Mouse (Mus musculus) c-Kit-positive CD71-negative TER-119-negative erythroid progenitor cells, embryonic 14.5 days (primary cell): Measurements from ENCODE around the gene Gm11042.

ENCODE experiments used
- DNase-seq: peaks from one replicate; pipeline ENCODE4 v3.0.0-alpha.2; 2013; ENCODE audit warnings: low read depth

Gm11042 gene

GRCm38 (mm10) chr12:74316344-74316973, at the start of gene Gm11042:
Gene Gm11042 (minus strand): TSS chr12:74316394.
- no peak for DNase-seq

GRCm38 (mm10) chr12:74364477-74364876, 48.3 kb upstream of the Gm11042 start:
- DNase-seq: no peak

GRCm38 (mm10) chr12:74363076-74363475, 46.9 kb upstream of the Gm11042 start:
- DNase-seq: no peak

GRCm38 (mm10) chr12:74362453-74362852, 46.3 kb upstream of the Gm11042 start:
- DNase-seq: no peak

GRCm38 (mm10) chr12:74359791-74360190, 43.6 kb upstream of the Gm11042 start:
- DNase-seq: no peak

GRCm38 (mm10) chr12:74357806-74358205, 41.6 kb upstream of the Gm11042 start:
- DNase-seq: no peak

GRCm38 (mm10) chr12:74342720-74343119, 26.5 kb upstream of the Gm11042 start:
- DNase-seq: no peak

GRCm38 (mm10) chr12:74340070-74340469, 23.9 kb upstream of the Gm11042 start:
- no peak for DNase-seq

GRCm38 (mm10) chr12:74333706-74334105, 17.5 kb upstream of the Gm11042 start:
- DNase-seq: no peak

GRCm38 (mm10) chr12:74333016-74333415, 16.8 kb upstream of the Gm11042 start:
- DNase-seq: peak; percentile 50

- no peak for DNase-seq
Observed at GRCm38 (mm10) chr12:74329759-74330158, 13.6 kb upstream of the Gm11042 start.

GRCm38 (mm10) chr12:74326644-74327043, 10.4 kb upstream of the Gm11042 start:
- no peak for DNase-seq

- DNase-seq: no peak
Observed at GRCm38 (mm10) chr12:74321981-74322380, 5.8 kb upstream of the Gm11042 start.

- DNase-seq: peak; percentile 37
Observed at GRCm38 (mm10) chr12:74320318-74320717, 4.1 kb upstream of the Gm11042 start.

GRCm38 (mm10) chr12:74316989-74317759, 980 bp upstream of the Gm11042 start:
- DNase-seq: peak; percentile 49

- no peak for DNase-seq
Observed at GRCm38 (mm10) chr12:74315221-74315620, 973 bp downstream of the Gm11042 start.

GRCm38 (mm10) chr12:74312611-74313010, 3.6 kb downstream of the Gm11042 start:
- DNase-seq: no peak

GRCm38 (mm10) chr12:74303418-74304294, 12.5 kb downstream of the Gm11042 start:
- DNase-seq: no peak

- DNase-seq: no peak
Observed at GRCm38 (mm10) chr12:74301559-74301958, 14.6 kb downstream of the Gm11042 start.

- no peak for DNase-seq
Observed at GRCm38 (mm10) chr12:74296374-74296773, 19.8 kb downstream of the Gm11042 start.

- DNase-seq: peak; percentile 28
Observed at GRCm38 (mm10) chr12:74293624-74294023, 22.6 kb downstream of the Gm11042 start.

- DNase-seq: no peak
Observed at GRCm38 (mm10) chr12:74290983-74291382, 25.2 kb downstream of the Gm11042 start.

- DNase-seq: no peak
Observed at GRCm38 (mm10) chr12:74284685-74285054, 31.5 kb downstream of the Gm11042 start.
